Mouse (Mus musculus) thymus, postnatal 0 days (tissue): ENCODE measurements around the gene Erg28. TPM values are rescaled to one million over a fixed set of nuclear protein-coding genes. Genes with fewer than 3 reads are reported as not detected.

Experiments
- DNase-seq: peaks from one replicate; pipeline ENCODE4 v3.0.0-alpha.2; 2015; ENCODE audit warnings: low spot score
- polyA plus RNA-seq: library from polyadenylated mRNA; unstranded; fragments of >200 nt; fragmentation: Nextera tagmentation; extraction: Ambion mirVana; gene quantifications from 2 replicates; pipeline ENCODE4 v1.2.1, GENCODE M21; 2015

The Erg28 gene
- polyA plus RNA-seq, 1 experiment from 2014 or later, result 83.8 TPM

DNA sequence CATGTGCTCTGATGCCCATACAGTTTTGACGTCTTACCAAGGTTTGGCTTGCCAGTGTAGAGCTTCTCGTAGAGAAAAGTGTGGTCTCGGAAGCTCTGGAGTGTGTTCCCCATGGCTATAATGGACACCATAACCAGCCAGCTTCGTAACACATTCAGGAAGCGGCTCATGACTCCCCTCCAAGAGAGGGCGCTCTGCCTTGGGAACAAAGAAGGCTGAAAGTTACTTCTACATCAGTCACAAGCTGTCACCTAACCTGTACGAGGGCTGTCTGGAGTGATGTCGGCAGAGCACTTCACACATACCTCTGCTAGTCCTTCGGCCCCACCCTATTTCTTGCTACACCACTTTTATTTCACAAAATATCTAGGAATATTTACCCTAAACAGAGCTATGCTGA is 2.3 kb downstream of the Erg28 start:
- no peak for DNase-seq

DNA sequence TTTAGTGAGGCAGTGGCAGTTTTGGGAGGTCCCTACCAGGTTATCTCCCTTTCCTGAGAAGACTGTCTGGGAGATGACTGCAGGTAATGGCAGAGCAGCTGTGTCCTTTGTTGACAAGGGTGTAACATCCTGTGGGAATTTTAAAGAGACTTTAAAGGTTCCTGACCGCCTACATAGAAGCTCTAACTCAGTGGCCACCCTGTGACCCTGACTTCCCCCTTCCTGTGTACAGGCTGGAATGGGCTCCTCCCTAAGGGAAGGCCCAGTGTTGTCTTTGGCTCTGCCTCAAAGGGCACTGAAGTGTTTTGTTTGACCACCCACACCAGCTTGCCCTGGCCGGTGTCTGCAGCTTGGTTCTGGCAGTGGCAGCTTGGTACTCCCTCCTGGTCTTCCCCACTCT is 10.8 kb downstream of the Erg28 start:
- no peak for DNase-seq

- DNase-seq, result no peak
Observed at GRCm38 (mm10) chr12:85811676-85812075, 12.7 kb downstream of the Erg28 start.

DNA sequence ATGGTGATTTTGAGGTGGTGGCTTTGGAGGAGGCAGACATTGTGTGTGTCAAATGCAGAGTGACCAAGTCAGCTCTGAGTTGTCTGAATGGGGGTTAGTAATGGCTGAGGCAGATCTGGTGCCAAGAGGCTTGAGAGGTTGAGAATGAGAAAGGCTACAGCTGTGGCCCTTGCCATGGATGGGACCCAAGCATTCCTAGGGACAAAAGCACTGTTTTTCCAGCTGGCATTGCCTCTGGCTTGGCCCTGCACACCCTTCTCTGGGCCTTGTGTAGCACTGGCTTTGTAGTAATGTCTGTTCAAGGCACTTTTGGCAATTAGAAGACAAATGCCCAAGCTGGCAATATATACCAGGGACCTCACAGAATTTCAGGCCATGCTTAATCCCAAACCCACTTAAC is 13.4 kb downstream of the Erg28 start:
- DNase-seq, result no peak

GRCm38 (mm10) chr12:85809726-85810125 is 14.6 kb downstream of the Erg28 start:
- no peak for DNase-seq

GRCm38 (mm10) chr12:85800031-85800430 is 24.3 kb downstream of the Erg28 start:
- no peak for DNase-seq

GRCm38 (mm10) chr12:85795551-85795950 is 28.8 kb downstream of the Erg28 start:
- DNase-seq, result no peak

DNA sequence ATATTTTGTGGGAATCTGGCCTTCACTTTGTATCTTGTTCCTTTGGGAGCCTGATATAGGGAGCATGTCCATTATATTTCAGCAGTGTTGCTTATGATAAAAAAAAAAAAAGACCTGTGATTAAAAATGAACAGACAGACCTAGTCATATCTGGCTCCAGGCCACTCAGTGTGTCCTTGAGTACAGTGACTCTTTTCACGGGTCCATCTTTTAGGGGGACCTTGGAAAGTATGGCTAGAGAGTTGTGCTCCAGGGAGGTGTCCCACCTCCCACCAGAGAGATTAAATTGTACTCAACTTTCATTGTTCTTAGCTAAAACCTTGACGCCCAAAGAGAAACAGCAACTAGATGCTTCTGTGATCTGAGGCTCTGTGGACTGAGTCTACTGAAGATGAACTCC is 30.3 kb downstream of the Erg28 start:
- DNase-seq, result no peak

GRCm38 (mm10) chr12:85792821-85793346 is 31.5 kb downstream of the Erg28 start:
- no peak for DNase-seq

- DNase-seq, result no peak
Observed at GRCm38 (mm10) chr12:85792158-85792557, 32.2 kb downstream of the Erg28 start.

GRCm38 (mm10) chr12:85784916-85785815 is 39.2 kb downstream of the Erg28 start:
- DNase-seq, result no peak

DNA sequence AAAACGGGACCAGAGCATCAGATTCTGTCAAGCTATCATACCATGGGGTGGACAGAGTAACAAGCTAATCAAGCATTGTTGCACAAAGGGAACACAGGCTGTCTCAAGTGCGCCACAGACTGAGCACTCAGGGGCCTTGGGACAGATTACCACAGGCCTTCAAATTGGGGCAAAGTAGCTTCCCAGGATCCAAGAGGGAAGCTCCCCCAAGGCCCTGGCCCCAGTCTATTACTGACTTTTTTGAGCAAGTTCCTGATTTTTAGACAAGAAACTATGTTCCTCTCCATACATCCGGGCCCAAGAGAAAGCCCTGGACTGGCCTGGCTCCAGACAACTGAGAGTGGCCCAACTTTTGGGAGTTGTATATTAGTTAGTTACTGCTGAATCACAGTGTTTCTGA is 42.7 kb downstream of the Erg28 start:
- no peak for DNase-seq

GRCm38 (mm10) chr12:85779707-85780106 is 44.6 kb downstream of the Erg28 start:
- DNase-seq, result no peak

DNA sequence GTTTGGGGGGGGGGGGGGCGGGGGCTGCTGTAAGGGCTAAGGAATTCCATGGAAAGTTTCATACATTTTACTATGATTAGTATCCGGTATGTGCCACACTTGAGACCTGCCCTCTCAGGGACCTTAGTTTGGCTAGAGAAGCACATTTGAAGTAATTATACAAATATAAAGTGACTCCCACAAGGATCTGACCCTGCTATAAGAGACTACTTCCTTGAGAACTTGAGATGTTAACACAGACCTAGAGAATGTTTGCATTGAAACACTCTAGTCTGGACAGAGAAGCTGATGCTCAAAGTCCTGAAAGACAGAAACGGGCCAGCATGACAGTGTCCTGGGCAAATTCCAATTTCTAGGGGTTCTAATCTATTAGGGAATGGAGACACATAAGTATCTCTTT is 45.4 kb downstream of the Erg28 start:
- DNase-seq, result no peak

GRCm38 (mm10) chr12:85771356-85771755 is 53.0 kb downstream of the Erg28 start:
- no peak for DNase-seq

GRCm38 (mm10) chr12:85767750-85768149 is 56.6 kb downstream of the Erg28 start:
- no peak for DNase-seq

GRCm38 (mm10) chr12:85766287-85766686 is 58.1 kb downstream of the Erg28 start:
- no peak for DNase-seq

Other genes starting within 250 kb of the Erg28 start
- 0.34 and 0.57 TPM in 2 replicates for gene Jdp2, start 225.5 kb downstream of the Erg28 start, polyA plus RNA-seq
- gene Batf, start 137.9 kb downstream of the Erg28 start, polyA plus RNA-seq, result 16.9 and 18.2 TPM in 2 replicates
- gene Flvcr2, start 78.0 kb downstream of the Erg28 start, polyA plus RNA-seq, result 0.17 and 0.25 TPM in 2 replicates
- 8.7 and 10.6 TPM in 2 replicates for gene Ttll5, start 109 bp upstream of the Erg28 start, polyA plus RNA-seq